Mouse (Mus musculus) C2C12 (cell line): Measurements from ENCODE around the gene Fas. TPM values are rescaled to one million over a fixed set of nuclear protein-coding genes. Genes with fewer than 3 reads are reported as not detected.

ENCODE experiments used
- H3K27me3 ChIP-seq: one replicate; pipeline ENCODE4 v1.6.1; 2011; ENCODE audit not compliant: control insufficient read depth, insufficient read depth, insufficient read length
- H3K36me3 ChIP-seq: one replicate; pipeline ENCODE4 v1.6.1; 2011; ENCODE audit not compliant: control insufficient read depth, insufficient read depth
- H3K4me3 ChIP-seq: one replicate; pipeline ENCODE4 v1.5.1; 2011; ENCODE audit warnings: mild to moderate bottlenecking, control low read depth; ENCODE audit not compliant: poor library complexity, insufficient read depth, severe bottlenecking
- H3K79me2 ChIP-seq: one replicate; pipeline ENCODE4 v1.6.1; 2011; ENCODE audit not compliant: control insufficient read depth, insufficient read depth
- H3K79me3 ChIP-seq: one replicate; pipeline ENCODE4 v1.6.1; 2011; ENCODE audit warnings: low read depth, control low read depth
- H3ac ChIP-seq: one replicate; pipeline ENCODE3; 2011; ENCODE audit warnings: low read depth; ENCODE audit not compliant: control insufficient read depth, insufficient read length
- CEBPB ChIP-seq: IDR thresholded peaks from one replicate; pipeline ENCODE4 v1.6.1; 2011; ENCODE audit warnings: low read depth, mild to moderate bottlenecking, control low read depth, moderate library complexity
- CTCF ChIP-seq: IDR thresholded peaks from one replicate; pipeline ENCODE4 v1.5.1; 2011; ENCODE audit not compliant: control insufficient read depth, insufficient read depth, insufficient read length
- FOSL1 ChIP-seq: IDR thresholded peaks from one replicate; pipeline ENCODE4 v1.8.0; 2011; ENCODE audit warnings: mild to moderate bottlenecking, low read length; ENCODE audit not compliant: poor library complexity, insufficient read depth, severe bottlenecking
- MAX ChIP-seq: IDR thresholded peaks from one replicate; pipeline ENCODE4 v1.6.1; 2011; ENCODE audit warnings: mild to moderate bottlenecking, control low read depth
- MYOD1 ChIP-seq: IDR thresholded peaks from one replicate; pipeline ENCODE4 v1.6.1; 2011; ENCODE audit warnings: low read depth; ENCODE audit not compliant: control insufficient read depth, insufficient read length
- MYOG ChIP-seq: IDR thresholded peaks from one replicate; pipeline ENCODE4 v1.6.1; 2011; ENCODE audit not compliant: control insufficient read depth, insufficient read length; ENCODE audit errors: extremely low read depth
- USF1 ChIP-seq: IDR thresholded peaks from one replicate; pipeline ENCODE4 v1.6.1; 2011; ENCODE audit warnings: low read depth, mild to moderate bottlenecking, control low read depth, moderate library complexity
- polyA plus RNA-seq: library from polyadenylated mRNA; unstranded; fragments of >200 nt; fragmentation: generic; extraction: Trizol; gene quantifications from one replicate; pipeline ENCODE4 v1.2.1, GENCODE M21; 2012; ENCODE audit warnings: missing spikeins

Gene Fas
- polyA plus RNA-seq, 1 experiment, result 1.3 TPM

- H3K79me2 ChIP-seq, result no peaks in the 10 kb centered on the region
- no peak overlapping the region for H3ac ChIP-seq
- no peaks in the 10 kb centered on the region for H3K27me3 ChIP-seq
- TF ChIP-seq CTCF, result no peak
- no peak for TF ChIP-seq FOSL1
- TF ChIP-seq CEBPB, result no peak
- TF ChIP-seq MYOG, result no peak
- no peak for TF ChIP-seq USF1
- no peak for TF ChIP-seq MAX
- no peak for TF ChIP-seq MYOD1
- no peaks in the 10 kb centered on the region for H3K36me3 ChIP-seq
- H3K4me3 ChIP-seq, result no peak overlapping the region
- no peaks in the 10 kb centered on the region for H3K79me3 ChIP-seq
Observed at GRCm38 (mm10) chr19:34293376-34293947, 3.0 kb downstream of the Fas start.

- Histone ChIP-seq H3K79me3 (no peaks in the 10 kb centered on the region), H3K27me3 (no peaks in the 10 kb centered on the region), H3K4me3 (no peak overlapping the region), H3K36me3 (no peaks in the 10 kb centered on the region), H3ac (no peak overlapping the region), H3K79me2 (no peaks in the 10 kb centered on the region)
- TF ChIP-seq CEBPB (no peak), FOSL1 (no peak), CTCF (no peak), MYOG (no peak), MAX (no peak), MYOD1 (no peak), USF1 (no peak)
Observed at GRCm38 (mm10) chr19:34295442-34295841, 5.0 kb downstream of the Fas start.

DNA sequence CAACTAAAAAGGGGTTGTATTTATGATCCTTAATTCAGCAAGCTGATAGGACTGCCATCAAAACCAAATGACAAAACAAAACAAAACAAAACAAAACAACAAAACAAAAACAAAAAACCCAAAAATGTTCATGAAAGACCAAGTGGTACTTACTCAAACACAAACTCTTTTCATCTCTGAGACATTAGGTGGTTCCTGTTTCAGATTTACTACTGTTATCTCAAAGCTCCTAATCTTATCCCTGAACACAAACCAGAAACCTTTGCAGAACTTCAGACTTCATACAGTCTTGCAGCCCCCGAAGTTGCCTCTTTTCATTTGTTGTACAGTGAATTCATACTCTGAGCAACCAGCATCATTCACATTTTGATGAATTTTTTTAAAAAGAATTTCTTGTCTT, 8.1 kb downstream of the Fas start:
- TF ChIP-seq FOSL1 (no peak), CTCF (no peak), MYOD1 (no peak), CEBPB (no peak), MYOG (no peak), USF1 (no peak), MAX (no peak)
- H3K36me3 ChIP-seq, result no peaks in the 10 kb centered on the region
- H3K79me3 ChIP-seq, result no peaks in the 10 kb centered on the region

GRCm38 (mm10) chr19:34299229-34299628, 8.8 kb downstream of the Fas start:
- Histone ChIP-seq H3ac (no peak overlapping the region), H3K4me3 (no peak overlapping the region)

More for the DNA sequence above, 8.1 kb downstream of the Fas start:
- no peaks in the 10 kb centered on the region for H3K79me2 ChIP-seq
- H3ac ChIP-seq, result no peak overlapping the region
- no peaks in the 10 kb centered on the region for H3K27me3 ChIP-seq
- H3K4me3 ChIP-seq, result no peak overlapping the region

GRCm38 (mm10) chr19:34300430-34300829, 10.0 kb downstream of the Fas start:
- Histone ChIP-seq H3K79me2 (no peaks in the 10 kb centered on the region), H3K36me3 (no peaks in the 10 kb centered on the region), H3ac (no peak overlapping the region), H3K27me3 (no peaks in the 10 kb centered on the region), H3K79me3 (no peaks in the 10 kb centered on the region), H3K4me3 (no peak overlapping the region)
- TF ChIP-seq MAX (no peak), USF1 (no peak), MYOG (no peak), MYOD1 (no peak), CTCF (no peak), FOSL1 (no peak), CEBPB (no peak)

More at GRCm38 (mm10) chr19:34299229-34299628, 8.8 kb downstream of the Fas start:
- TF ChIP-seq MYOD1, result no peak
- no peak for TF ChIP-seq CEBPB
- no peak for TF ChIP-seq MAX
- Histone ChIP-seq H3K36me3 (no peaks in the 10 kb centered on the region), H3K27me3 (no peaks in the 10 kb centered on the region), H3K79me3 (no peaks in the 10 kb centered on the region), H3K79me2 (no peaks in the 10 kb centered on the region)

DNA sequence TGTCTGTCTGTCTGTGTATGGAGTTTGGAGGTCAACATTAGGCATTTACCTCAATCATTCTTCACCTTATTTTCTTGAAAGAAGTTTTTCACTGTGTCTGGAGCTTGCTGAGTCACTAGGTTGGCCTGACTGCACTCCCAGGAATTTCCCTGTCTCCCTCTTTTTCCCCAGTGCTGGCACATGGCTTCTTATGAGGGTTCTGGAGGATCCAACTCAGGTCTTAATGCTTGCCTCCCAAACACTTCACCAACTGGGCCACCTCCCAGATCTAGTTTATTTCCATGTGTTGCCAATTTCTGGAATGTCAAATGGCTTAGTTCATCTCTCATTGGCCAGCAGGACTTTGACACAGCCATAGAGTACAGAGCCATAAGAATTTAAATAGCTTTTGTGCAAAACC, 14.5 kb downstream of the Fas start:
- Histone ChIP-seq H3K79me2 (no peaks in the 10 kb centered on the region), H3K4me3 (no peak overlapping the region), H3K79me3 (no peaks in the 10 kb centered on the region), H3ac (no peak overlapping the region), H3K27me3 (no peaks in the 10 kb centered on the region), H3K36me3 (no peaks in the 10 kb centered on the region)
- TF ChIP-seq CEBPB (no peak), CTCF (no peak), USF1 (no peak), MYOG (no peak), MAX (no peak), MYOD1 (no peak), FOSL1 (no peak)
